Mouse (Mus musculus): ENCODE measurements around the gene Gpr87. TPM values are rescaled to one million over a fixed set of nuclear protein-coding genes. Genes with fewer than 3 reads are reported as not detected.

Gene Gpr87
- polyA plus RNA-seq, 1 experiment from 2014 or later = not detected

- 80% methylated on average over 8 of the region's 8 CpGs for WGBS
- ATAC-seq (ENCODE audit: insufficient read depth, low FRiP score, low TSS enrichment) = no peak
- H3K9me3 ChIP-seq (ENCODE audit: control insufficient read depth, low read length) = no peaks in the 10 kb centered on the region
- H3K4me1 ChIP-seq (ENCODE audit: control insufficient read depth, insufficient read depth, low read length) = no peaks in the 10 kb centered on the region
- H3K9ac ChIP-seq (ENCODE audit: low read length) = no peak overlapping the region
- H3K4me3 ChIP-seq (ENCODE audit: low read depth, low read length) = no peak overlapping the region
- H3K36me3 ChIP-seq (ENCODE audit: control insufficient read depth, insufficient read depth, low read length) = no peaks in the 10 kb centered on the region
- DNase-seq (ENCODE audit: low spot score) = no peak
- no peak overlapping the region for H3K4me2 ChIP-seq (ENCODE audit: low read depth)
- H3K27ac ChIP-seq (ENCODE audit: low read depth, low read length) = no peak overlapping the region
- no peaks in the 10 kb centered on the region for H3K27me3 ChIP-seq (ENCODE audit: control insufficient read depth, insufficient read depth, low read length)
Observed at GRCm38 (mm10) chr3:59203802-59204520, 9.1 kb upstream of the Gpr87 start.

- WGBS = 88% methylated on average over 4 of the region's 4 CpGs
- Histone ChIP-seq H3K36me3 (ENCODE audit: control insufficient read depth, insufficient read depth, low read length) (no peaks in the 10 kb centered on the region), H3K4me1 (ENCODE audit: control insufficient read depth, insufficient read depth, low read length) (no peaks in the 10 kb centered on the region), H3K4me3 (ENCODE audit: low read depth, low read length) (no peak overlapping the region), H3K27ac (ENCODE audit: low read depth, low read length) (no peak overlapping the region), H3K27me3 (ENCODE audit: control insufficient read depth, insufficient read depth, low read length) (no peaks in the 10 kb centered on the region), H3K9ac (ENCODE audit: low read length) (no peak overlapping the region), H3K9me3 (ENCODE audit: control insufficient read depth, low read length) (no peaks in the 10 kb centered on the region), H3K4me2 (ENCODE audit: low read depth) (no peak overlapping the region)
- DNase-seq (ENCODE audit: low spot score) (no peak), ATAC-seq (ENCODE audit: insufficient read depth, low FRiP score, low TSS enrichment) (no peak)
Observed at GRCm38 (mm10) chr3:59197329-59197948, 2.5 kb upstream of the Gpr87 start.

GRCm38 (mm10) chr3:59194099-59194498 lies 805 bp downstream of the Gpr87 start:
- Histone ChIP-seq H3K4me1 (ENCODE audit: control insufficient read depth, insufficient read depth, low read length) (no peaks in the 10 kb centered on the region), H3K9ac (ENCODE audit: low read length) (no peak overlapping the region), H3K36me3 (ENCODE audit: control insufficient read depth, insufficient read depth, low read length) (no peaks in the 10 kb centered on the region), H3K27me3 (ENCODE audit: control insufficient read depth, insufficient read depth, low read length) (no peaks in the 10 kb centered on the region), H3K4me3 (ENCODE audit: low read depth, low read length) (no peak overlapping the region), H3K4me2 (ENCODE audit: low read depth) (no peak overlapping the region), H3K27ac (ENCODE audit: low read depth, low read length) (no peak overlapping the region), H3K9me3 (ENCODE audit: control insufficient read depth, low read length) (no peaks in the 10 kb centered on the region)
- DNase-seq (ENCODE audit: low spot score) (no peak), ATAC-seq (ENCODE audit: insufficient read depth, low FRiP score, low TSS enrichment) (no peak)
- 90% methylated on average over 7 of the region's 7 CpGs for WGBS

- H3K9me3 ChIP-seq (ENCODE audit: control insufficient read depth, low read length) = no peaks in the 10 kb centered on the region
- H3K27me3 ChIP-seq (ENCODE audit: control insufficient read depth, insufficient read depth, low read length) = no peaks in the 10 kb centered on the region
- H3K4me1 ChIP-seq (ENCODE audit: control insufficient read depth, insufficient read depth, low read length) = no peaks in the 10 kb centered on the region
- ATAC-seq (ENCODE audit: insufficient read depth, low FRiP score, low TSS enrichment) = no peak
- H3K36me3 ChIP-seq (ENCODE audit: control insufficient read depth, insufficient read depth, low read length) = no peaks in the 10 kb centered on the region
- no peak overlapping the region for H3K4me2 ChIP-seq (ENCODE audit: low read depth)
- H3K9ac ChIP-seq (ENCODE audit: low read length) = no peak overlapping the region
- DNase-seq (ENCODE audit: low spot score) = no peak
- H3K4me3 ChIP-seq (ENCODE audit: low read depth, low read length) = no peak overlapping the region
- 94% methylated on average over 6 of the region's 6 CpGs for WGBS
- H3K27ac ChIP-seq (ENCODE audit: low read depth, low read length) = no peak overlapping the region
Observed at GRCm38 (mm10) chr3:59191674-59192073, 3.2 kb downstream of the Gpr87 start.

GRCm38 (mm10) chr3:59187336-59187735 lies 7.6 kb downstream of the Gpr87 start:
- no peak overlapping the region for H3K4me2 ChIP-seq (ENCODE audit: low read depth)
- H3K4me1 ChIP-seq (ENCODE audit: control insufficient read depth, insufficient read depth, low read length) = no peaks in the 10 kb centered on the region
- no peak for ATAC-seq (ENCODE audit: insufficient read depth, low FRiP score, low TSS enrichment)
- H3K9ac ChIP-seq (ENCODE audit: low read length) = no peak overlapping the region
- 87% methylated on average over 4 of the region's 4 CpGs for WGBS
- no peak overlapping the region for H3K4me3 ChIP-seq (ENCODE audit: low read depth, low read length)
- no peak for DNase-seq (ENCODE audit: low spot score)
- no peaks in the 10 kb centered on the region for H3K9me3 ChIP-seq (ENCODE audit: control insufficient read depth, low read length)
- H3K27me3 ChIP-seq (ENCODE audit: control insufficient read depth, insufficient read depth, low read length) = no peaks in the 10 kb centered on the region
- H3K36me3 ChIP-seq (ENCODE audit: control insufficient read depth, insufficient read depth, low read length) = no peaks in the 10 kb centered on the region
- no peak overlapping the region for H3K27ac ChIP-seq (ENCODE audit: low read depth, low read length)

- Histone ChIP-seq H3K4me2 (ENCODE audit: low read depth) (no peak overlapping the region), H3K4me3 (ENCODE audit: low read depth, low read length) (no peak overlapping the region), H3K36me3 (ENCODE audit: control insufficient read depth, insufficient read depth, low read length) (no peaks in the 10 kb centered on the region), H3K27ac (ENCODE audit: low read depth, low read length) (no peak overlapping the region), H3K9me3 (ENCODE audit: control insufficient read depth, low read length) (no peaks in the 10 kb centered on the region), H3K4me1 (ENCODE audit: control insufficient read depth, insufficient read depth, low read length) (no peaks in the 10 kb centered on the region), H3K9ac (ENCODE audit: low read length) (no peak overlapping the region), H3K27me3 (ENCODE audit: control insufficient read depth, insufficient read depth, low read length) (no peaks in the 10 kb centered on the region)
- WGBS = 91% methylated on average over 4 of the region's 4 CpGs
- ATAC-seq (ENCODE audit: insufficient read depth, low FRiP score, low TSS enrichment) (no peak), DNase-seq (ENCODE audit: low spot score) (no peak)
Observed at GRCm38 (mm10) chr3:59185662-59186061, 9.2 kb downstream of the Gpr87 start.

GRCm38 (mm10) chr3:59182129-59182528 lies 12.8 kb downstream of the Gpr87 start:
- DNase-seq (ENCODE audit: low spot score) (no peak), ATAC-seq (ENCODE audit: insufficient read depth, low FRiP score, low TSS enrichment) (no peak)
- no peaks in the 10 kb centered on the region for H3K9me3 ChIP-seq (ENCODE audit: control insufficient read depth, low read length)
- no peaks in the 10 kb centered on the region for H3K36me3 ChIP-seq (ENCODE audit: control insufficient read depth, insufficient read depth, low read length)
- no peak overlapping the region for H3K27ac ChIP-seq (ENCODE audit: low read depth, low read length)
- H3K4me3 ChIP-seq (ENCODE audit: low read depth, low read length) = no peak overlapping the region
- H3K4me2 ChIP-seq (ENCODE audit: low read depth) = no peak overlapping the region
- no peaks in the 10 kb centered on the region for H3K4me1 ChIP-seq (ENCODE audit: control insufficient read depth, insufficient read depth, low read length)
- no peak overlapping the region for H3K9ac ChIP-seq (ENCODE audit: low read length)
- H3K27me3 ChIP-seq (ENCODE audit: control insufficient read depth, insufficient read depth, low read length) = no peaks in the 10 kb centered on the region

- Histone ChIP-seq H3K4me1 (ENCODE audit: control insufficient read depth, insufficient read depth, low read length) (no peaks in the 10 kb centered on the region), H3K27ac (ENCODE audit: low read depth, low read length) (no peak overlapping the region), H3K27me3 (ENCODE audit: control insufficient read depth, insufficient read depth, low read length) (no peaks in the 10 kb centered on the region), H3K9me3 (ENCODE audit: control insufficient read depth, low read length) (no peaks in the 10 kb centered on the region), H3K4me2 (ENCODE audit: low read depth) (no peak overlapping the region), H3K4me3 (ENCODE audit: low read depth, low read length) (no peak overlapping the region), H3K9ac (ENCODE audit: low read length) (no peak overlapping the region), H3K36me3 (ENCODE audit: control insufficient read depth, insufficient read depth, low read length) (no peaks in the 10 kb centered on the region)
- ATAC-seq (ENCODE audit: insufficient read depth, low FRiP score, low TSS enrichment) (no peak), DNase-seq (ENCODE audit: low spot score) (no peak)
- 66% methylated on average over 5 of the region's 5 CpGs for WGBS
Observed at GRCm38 (mm10) chr3:59181134-59181533, 13.8 kb downstream of the Gpr87 start.

GRCm38 (mm10) chr3:59176871-59177270 lies 18.0 kb downstream of the Gpr87 start:
- Histone ChIP-seq H3K27ac (ENCODE audit: low read depth, low read length) (no peak overlapping the region), H3K4me1 (ENCODE audit: control insufficient read depth, insufficient read depth, low read length) (no peaks in the 10 kb centered on the region), H3K36me3 (ENCODE audit: control insufficient read depth, insufficient read depth, low read length) (no peaks in the 10 kb centered on the region), H3K9ac (ENCODE audit: low read length) (no peak overlapping the region), H3K4me3 (ENCODE audit: low read depth, low read length) (no peak overlapping the region), H3K9me3 (ENCODE audit: control insufficient read depth, low read length) (no peaks in the 10 kb centered on the region), H3K27me3 (ENCODE audit: control insufficient read depth, insufficient read depth, low read length) (no peaks in the 10 kb centered on the region), H3K4me2 (ENCODE audit: low read depth) (no peak overlapping the region)
- 72% methylated on average over 5 of the region's 5 CpGs for WGBS
- ATAC-seq (ENCODE audit: insufficient read depth, low FRiP score, low TSS enrichment) = no peak
- DNase-seq (ENCODE audit: low spot score) = no peak

All from neural tube, embryonic 11.5 days (tissue).